Mouse (Mus musculus): ENCODE results near the gene Prom1. TPM values are rescaled to one million over a fixed set of nuclear protein-coding genes. Genes with fewer than 3 reads are reported as not detected.

The Prom1 gene
- polyA plus RNA-seq, 1 experiment from 2014 or later, result 38.2 TPM

DNA sequence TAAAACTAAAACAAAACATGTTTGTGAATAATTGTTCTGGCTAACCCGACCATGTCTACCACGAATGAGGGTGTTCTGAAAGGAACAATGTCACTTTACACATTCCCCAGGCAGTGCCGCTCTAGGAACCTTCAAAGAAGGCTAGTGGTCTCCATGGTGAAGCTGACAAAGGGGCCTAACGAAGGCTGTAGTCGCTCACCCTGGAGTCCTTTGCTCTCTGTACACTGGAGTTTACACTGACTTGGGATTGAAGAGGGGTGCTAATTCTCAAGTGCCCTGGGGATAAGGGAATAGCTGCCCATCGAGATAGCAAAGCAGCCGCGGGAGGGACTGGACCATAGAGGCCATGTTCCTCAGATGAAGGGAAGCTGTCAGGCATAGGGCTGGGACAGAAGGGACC is 2.9 kb upstream of the Prom1 start:
- Histone ChIP-seq H3K27ac (no peak overlapping the region), H3K27me3 (no peaks in the 10 kb centered on the region; the same call in 1 of the 2 replicates), H3K4me1 (peaks cover 14% of the 10 kb centered on the region), H3K36me3 (no peaks in the 10 kb centered on the region), H3K9me3 (no peaks in the 10 kb centered on the region), H3K4me2 (no peak overlapping the region), H3K4me3 (no peak overlapping the region), H3K9ac (no peak overlapping the region)
- no peak for ATAC-seq (ENCODE audit: insufficient number of reproducible peaks, insufficient read depth, low FRiP score, low TSS enrichment, low read depth)
- 74% methylated on average over 8 of the region's 8 CpGs for WGBS

DNA sequence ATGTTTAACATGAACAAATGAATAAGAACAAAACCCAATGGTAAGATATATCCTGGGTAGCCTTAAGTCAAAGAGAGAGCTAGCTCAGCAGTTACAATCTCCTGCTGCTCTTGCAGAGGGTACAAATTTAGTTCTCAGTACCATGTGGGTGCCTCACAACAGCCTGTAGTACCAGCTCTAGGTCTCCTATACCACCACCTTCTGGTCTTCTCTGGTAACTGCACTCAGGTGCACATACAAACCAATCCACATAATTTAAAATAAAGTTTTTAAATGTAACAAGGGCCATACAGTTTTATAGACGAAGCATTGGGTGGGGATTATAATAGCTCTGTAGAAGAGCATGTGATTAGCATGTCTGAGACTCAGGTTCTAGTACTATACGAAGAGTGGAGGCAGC is 2.3 kb upstream of the Prom1 start:
- H3K9ac ChIP-seq, result no peak overlapping the region
- no peak overlapping the region for H3K4me3 ChIP-seq
- H3K36me3 ChIP-seq, result no peaks in the 10 kb centered on the region
- H3K4me1 ChIP-seq, result peaks cover 20% of the 10 kb centered on the region
- no peak for ATAC-seq (ENCODE audit: insufficient number of reproducible peaks, insufficient read depth, low FRiP score, low TSS enrichment, low read depth)
- H3K9me3 ChIP-seq, result no peaks in the 10 kb centered on the region
- no peaks in the 10 kb centered on the region; the same call in 1 of the 2 replicates for H3K27me3 ChIP-seq
- 90% methylated on average over 2 of the region's 2 CpGs for WGBS
- H3K27ac ChIP-seq, result no peak overlapping the region
- no peak overlapping the region for H3K4me2 ChIP-seq

- Histone ChIP-seq H3K9me3 (no peaks in the 10 kb centered on the region), H3K9ac (no peak overlapping the region), H3K27me3 (no peaks in the 10 kb centered on the region; the same call in 1 of the 2 replicates), H3K4me3 (no peak overlapping the region), H3K36me3 (no peaks in the 10 kb centered on the region), H3K27ac (no peak overlapping the region), H3K4me2 (no peak overlapping the region), H3K4me1 (peaks cover 25% of the 10 kb centered on the region)
- ATAC-seq (ENCODE audit: insufficient number of reproducible peaks, insufficient read depth, low FRiP score, low TSS enrichment, low read depth), result no peak
- WGBS, result 97% methylated on average over 7 of the region's 7 CpGs
Observed at GRCm38 (mm10) chr5:44103121-44103520, 1.3 kb upstream of the Prom1 start.

- peak; percentile 59; the same call in 1 of the 2 replicates for ATAC-seq (ENCODE audit: insufficient number of reproducible peaks, insufficient read depth, low FRiP score, low TSS enrichment, low read depth)
- peaks cover 26% of the 10 kb centered on the region for H3K4me1 ChIP-seq
- H3K9me3 ChIP-seq, result no peaks in the 10 kb centered on the region
- no peaks in the 10 kb centered on the region for H3K36me3 ChIP-seq
- no peaks in the 10 kb centered on the region; the same call in 1 of the 2 replicates for H3K27me3 ChIP-seq
- H3K9ac ChIP-seq, result peak overlapping the region; percentile 88
- H3K4me3 ChIP-seq, result peak overlapping the region; percentile 72
- peak overlapping the region; percentile 91 for H3K4me2 ChIP-seq
- peak overlapping the region; percentile 89 for H3K27ac ChIP-seq
- under 1% methylated on average over 43 of the region's 43 CpGs for whole genome bisulfite sequencing
Observed at GRCm38 (mm10) chr5:44100544-44101230, 1.1 kb downstream of the Prom1 start.

DNA sequence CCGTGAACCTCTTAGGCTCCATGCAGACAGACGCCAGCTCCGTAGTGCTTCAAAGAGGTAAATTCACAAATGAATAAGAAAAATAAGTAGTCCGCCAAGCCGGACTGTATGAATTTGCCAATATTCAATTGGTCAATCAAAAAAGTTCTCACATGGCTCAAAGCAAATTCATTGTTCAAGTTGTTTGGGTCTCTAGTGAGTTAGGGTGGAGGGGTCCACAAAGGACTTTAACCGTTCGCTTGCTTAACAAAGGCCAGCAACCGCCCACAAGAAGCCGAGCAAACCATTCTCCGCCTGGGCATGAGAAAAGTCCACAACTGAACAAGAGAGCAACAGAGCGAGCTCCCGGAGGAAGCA is 1.7 kb downstream of the Prom1 start:
- Histone ChIP-seq H3K4me1 (peaks cover 30% of the 10 kb centered on the region), H3K27ac (peak overlapping the region; percentile 89), H3K4me2 (peak overlapping the region; percentile 91), H3K9me3 (no peaks in the 10 kb centered on the region), H3K27me3 (no peaks in the 10 kb centered on the region; the same call in 1 of the 2 replicates), H3K4me3 (peak overlapping the region; percentile 72), H3K9ac (peak overlapping the region; percentile 88), H3K36me3 (no peaks in the 10 kb centered on the region)
- 2% methylated on average over 12 of the region's 12 CpGs for WGBS
- ATAC-seq (ENCODE audit: insufficient number of reproducible peaks, insufficient read depth, low FRiP score, low TSS enrichment, low read depth), result no peak

DNA sequence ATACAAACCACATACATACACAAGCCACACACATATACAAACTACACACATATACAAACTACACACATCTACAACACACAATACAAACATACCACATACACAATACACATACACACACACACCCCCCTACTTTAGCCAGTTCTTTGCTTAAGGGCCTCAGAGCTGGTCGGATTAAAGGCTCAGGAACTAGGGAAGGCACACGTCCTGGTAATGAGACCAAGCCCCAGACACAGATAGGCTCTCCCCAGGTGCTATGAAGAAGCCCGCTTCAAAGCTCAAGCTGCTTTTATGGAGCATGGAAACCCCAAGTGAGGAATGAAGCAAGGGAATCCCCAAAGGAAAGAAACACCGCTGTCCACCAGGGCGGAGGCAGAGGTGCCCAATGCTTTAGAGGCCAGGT is 4.8 kb downstream of the Prom1 start:
- Histone ChIP-seq H3K27ac (no peak overlapping the region), H3K9me3 (no peaks in the 10 kb centered on the region; the same call in 1 of the 2 replicates), H3K27me3 (no peaks in the 10 kb centered on the region), H3K36me3 (peaks cover 23% of the 10 kb centered on the region), H3K4me3 (no peak overlapping the region), H3K4me2 (no peak overlapping the region), H3K4me1 (peaks cover 28% of the 10 kb centered on the region), H3K9ac (no peak overlapping the region)
- no peak for ATAC-seq (ENCODE audit: insufficient number of reproducible peaks, insufficient read depth, low FRiP score, low TSS enrichment, low read depth)
- WGBS, result 72% methylated on average over 5 of the region's 5 CpGs

DNA sequence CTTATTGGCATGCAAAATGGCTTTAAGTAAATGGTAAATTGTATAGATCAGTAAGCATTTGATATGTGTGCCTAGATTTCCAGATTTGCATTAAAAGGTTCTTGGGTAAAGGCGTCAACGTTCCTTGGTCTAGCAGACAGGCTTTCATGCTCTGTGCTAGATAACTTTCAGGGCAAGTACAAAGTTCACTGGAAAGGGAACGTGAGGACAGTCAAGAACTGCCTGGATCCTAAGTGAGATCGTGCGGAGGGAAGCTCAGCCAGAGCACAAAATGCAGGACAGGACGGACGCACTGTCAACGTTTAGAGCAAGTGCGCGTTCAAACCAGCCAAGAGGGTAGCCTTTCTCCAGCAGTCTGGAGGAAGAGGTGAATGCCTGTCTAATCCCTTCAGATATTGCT is 5.7 kb downstream of the Prom1 start:
- no peak overlapping the region for H3K9ac ChIP-seq
- H3K9me3 ChIP-seq, result no peaks in the 10 kb centered on the region; the same call in 1 of the 2 replicates
- H3K36me3 ChIP-seq, result peaks cover 32% of the 10 kb centered on the region
- H3K27ac ChIP-seq, result no peak overlapping the region
- H3K4me1 ChIP-seq, result peaks cover 21% of the 10 kb centered on the region
- 88% methylated on average over 10 of the region's 10 CpGs for WGBS
- no peak overlapping the region for H3K4me3 ChIP-seq
- H3K4me2 ChIP-seq, result no peak overlapping the region
- no peak for ATAC-seq (ENCODE audit: insufficient number of reproducible peaks, insufficient read depth, low FRiP score, low TSS enrichment, low read depth)
- no peaks in the 10 kb centered on the region for H3K27me3 ChIP-seq

GRCm38 (mm10) chr5:44095697-44096096 is 6.1 kb downstream of the Prom1 start:
- WGBS, result 80% methylated on average over 7 of the region's 7 CpGs
- H3K4me2 ChIP-seq, result no peak overlapping the region
- no peak overlapping the region for H3K27ac ChIP-seq
- no peaks in the 10 kb centered on the region for H3K27me3 ChIP-seq
- no peaks in the 10 kb centered on the region; the same call in 1 of the 2 replicates for H3K9me3 ChIP-seq
- H3K36me3 ChIP-seq, result peaks cover 36% of the 10 kb centered on the region
- H3K9ac ChIP-seq, result no peak overlapping the region
- no peak overlapping the region for H3K4me3 ChIP-seq
- ATAC-seq (ENCODE audit: insufficient number of reproducible peaks, insufficient read depth, low FRiP score, low TSS enrichment, low read depth), result no peak
- peaks cover 21% of the 10 kb centered on the region for H3K4me1 ChIP-seq

DNA sequence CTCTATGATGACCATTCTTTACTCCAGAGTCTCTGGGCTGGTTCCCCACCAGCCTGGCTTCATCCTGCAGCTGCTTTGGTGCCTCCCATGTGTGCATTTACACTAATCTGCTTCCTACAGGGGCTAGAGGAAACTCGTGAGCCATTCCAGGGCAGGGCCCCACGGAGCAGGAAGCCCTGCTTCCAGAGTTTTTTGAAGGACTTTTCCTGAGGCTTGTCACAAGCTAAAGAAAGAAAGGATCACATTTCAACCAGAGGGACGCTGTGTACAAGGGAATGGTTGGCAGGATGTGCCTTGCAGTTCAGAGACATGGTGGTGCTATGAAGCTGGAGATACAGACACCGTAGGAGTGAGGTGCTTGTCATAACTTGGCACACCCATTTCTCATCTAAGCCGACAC is 14.8 kb downstream of the Prom1 start:
- 28% methylated on average over 5 of the region's 5 CpGs for WGBS
- Histone ChIP-seq H3K4me2 (no peak overlapping the region), H3K4me1 (peaks cover 11% of the 10 kb centered on the region), H3K9me3 (no peaks in the 10 kb centered on the region; the same call in 1 of the 2 replicates), H3K27me3 (no peaks in the 10 kb centered on the region), H3K9ac (peak overlapping the region; percentile 54; the same call in 1 of the 2 replicates), H3K4me3 (no peak overlapping the region), H3K27ac (peak overlapping the region; percentile 39; the same call in 1 of the 2 replicates), H3K36me3 (peaks cover 13% of the 10 kb centered on the region)
- no peak for ATAC-seq (ENCODE audit: insufficient number of reproducible peaks, insufficient read depth, low FRiP score, low TSS enrichment, low read depth)

GRCm38 (mm10) chr5:44085871-44086270 is 16.0 kb downstream of the Prom1 start:
- no peak overlapping the region for H3K27ac ChIP-seq
- peaks cover 2% of the 10 kb centered on the region for H3K36me3 ChIP-seq
- H3K4me2 ChIP-seq, result no peak overlapping the region
- H3K4me3 ChIP-seq, result no peak overlapping the region
- no peak for ATAC-seq (ENCODE audit: insufficient number of reproducible peaks, insufficient read depth, low FRiP score, low TSS enrichment, low read depth)
- H3K9ac ChIP-seq, result no peak overlapping the region
- peaks cover 11% of the 10 kb centered on the region for H3K4me1 ChIP-seq
- H3K27me3 ChIP-seq, result no peaks in the 10 kb centered on the region
- H3K9me3 ChIP-seq, result no peaks in the 10 kb centered on the region
- 90% methylated on average over 7 of the region's 7 CpGs for WGBS

GRCm38 (mm10) chr5:44081108-44081507 is 20.7 kb downstream of the Prom1 start:
- no peak for ATAC-seq (ENCODE audit: insufficient number of reproducible peaks, insufficient read depth, low FRiP score, low TSS enrichment, low read depth)
- Histone ChIP-seq H3K4me2 (no peak overlapping the region), H3K4me3 (no peak overlapping the region), H3K27ac (no peak overlapping the region), H3K36me3 (no peaks in the 10 kb centered on the region), H3K9ac (no peak overlapping the region), H3K9me3 (no peaks in the 10 kb centered on the region), H3K27me3 (no peaks in the 10 kb centered on the region), H3K4me1 (peaks cover 5% of the 10 kb centered on the region)
- 59% methylated on average over 1 of the region's 1 CpGs for WGBS

- WGBS, result 63% methylated on average over 8 of the region's 8 CpGs
- H3K4me2 ChIP-seq, result no peak overlapping the region
- peaks cover 5% of the 10 kb centered on the region for H3K4me1 ChIP-seq
- no peak overlapping the region for H3K4me3 ChIP-seq
- no peak overlapping the region for H3K27ac ChIP-seq
- no peaks in the 10 kb centered on the region for H3K36me3 ChIP-seq
- no peaks in the 10 kb centered on the region for H3K9me3 ChIP-seq
- no peaks in the 10 kb centered on the region for H3K27me3 ChIP-seq
- no peak overlapping the region for H3K9ac ChIP-seq
- ATAC-seq (ENCODE audit: insufficient number of reproducible peaks, insufficient read depth, low FRiP score, low TSS enrichment, low read depth), result no peak
Observed at GRCm38 (mm10) chr5:44080276-44081054, 21.4 kb downstream of the Prom1 start.
